Mouse (Mus musculus) adrenal gland, postnatal 4 days (tissue): ENCODE data around the gene Resp18. TPM values are rescaled to one million over a fixed set of nuclear protein-coding genes. Genes with fewer than 3 reads are reported as not detected.
A peak's percentile ranks its signal among the peaks of the same experiment; 100 is the strongest.

Experiments
- DNase-seq, 2 experiments: peaks; one replicate each; pipeline ENCODE4 v3.0.0; 2021 to 2022; ENCODE audit warnings: low spot score in 2 of 2, mixed read lengths in 2 of 2
- long read RNA-seq, 2 experiments: library from polyadenylated mRNA; stranded (forward); transcript quantifications; one replicate each; pipeline ENCODE4 v2.0.0; 2021
- total RNA-seq, 2 experiments: library from RNA; stranded (reverse); gene quantifications; 2 replicates each; pipeline ENCODE4 v1.2.3; 2021

The Resp18 gene
- 100 to 1,000 TPM; 138 to 152 TPM for total RNA-seq
- long read RNA-seq, experiment 1, transcript Resp18-201 (6 exons, 748 nt), result major isoform, 81 of 85 reads
- long read RNA-seq, experiment 1, partial matches to known transcripts, result 0 of 85 reads
- long read RNA-seq, experiment 1, other reads (novel, unspliced or antisense), result 4 of 85 reads
- long read RNA-seq, experiment 2, transcript Resp18-201 (6 exons, 748 nt), result major isoform, 58 of 62 reads
- long read RNA-seq, experiment 2, partial matches to known transcripts, result 0 of 62 reads
- long read RNA-seq, experiment 2, other reads (novel, unspliced or antisense), result 3 of 62 reads

GRCm38 (mm10) chr1:75278228-75278627 is at the start of gene Resp18:
TSS of gene Resp18 (minus strand) at chr1:75278415.
- DNase-seq, result no peak

- DNase-seq, result no peak
These were observed 49.2 kb upstream of the Resp18 start for GRCm38 (mm10) chr1:75327461-75327860.

GRCm38 (mm10) chr1:75319166-75319565 is 41.0 kb upstream of the Resp18 start:
- DNase-seq, result no peak

GRCm38 (mm10) chr1:75318736-75319135 is 40.5 kb upstream of the Resp18 start:
- DNase-seq, result no peak

- no peak for DNase-seq
These were observed 40.1 kb upstream of the Resp18 start for GRCm38 (mm10) chr1:75318301-75318700.

- DNase-seq, result peak; percentile 98 to 100
These were observed 39.3 kb upstream of the Resp18 start, which contains the start of gene Dnpep for GRCm38 (mm10) chr1:75317241-75318201. TSS of gene Dnpep (minus strand) at chr1:75317990.

- DNase-seq, result peak; percentile 65 to 77
These were observed 38.6 kb upstream of the Resp18 start for GRCm38 (mm10) chr1:75316861-75317240.

- no peak for DNase-seq
These were observed 37.5 kb upstream of the Resp18 start for GRCm38 (mm10) chr1:75315456-75316365.

GRCm38 (mm10) chr1:75315011-75315410 is 36.8 kb upstream of the Resp18 start:
- DNase-seq, result no peak

GRCm38 (mm10) chr1:75311694-75312093 is 33.5 kb upstream of the Resp18 start:
- no peak for DNase-seq

GRCm38 (mm10) chr1:75304662-75305061 is 26.4 kb upstream of the Resp18 start:
- DNase-seq, result no peak

- DNase-seq, result no peak
These were observed 16.1 kb upstream of the Resp18 start for GRCm38 (mm10) chr1:75294294-75294693.

- DNase-seq, result no peak
These were observed 15.1 kb upstream of the Resp18 start for GRCm38 (mm10) chr1:75293331-75293701.

GRCm38 (mm10) chr1:75292476-75293330 is 14.5 kb upstream of the Resp18 start:
- no peak for DNase-seq

- DNase-seq, result no peak
These were observed 13.1 kb upstream of the Resp18 start for GRCm38 (mm10) chr1:75291321-75291720.

GRCm38 (mm10) chr1:75290582-75290981 is 12.4 kb upstream of the Resp18 start:
- DNase-seq, result no peak

GRCm38 (mm10) chr1:75289888-75290431 is 11.7 kb upstream of the Resp18 start:
- DNase-seq, result no peak

GRCm38 (mm10) chr1:75289376-75289775 is 11.2 kb upstream of the Resp18 start:
- no peak for DNase-seq

- DNase-seq, result no peak
These were observed 6.7 kb upstream of the Resp18 start for GRCm38 (mm10) chr1:75284911-75285310.

GRCm38 (mm10) chr1:75283017-75283416 is 4.8 kb upstream of the Resp18 start:
- DNase-seq, result no peak
